Mouse (Mus musculus): Measurements from ENCODE around the gene Apobec1. TPM values are rescaled to one million over a fixed set of nuclear protein-coding genes. Genes with fewer than 3 reads are reported as not detected.
"Not testable (repeated sequence)": the region's sequence is repeated elsewhere in the genome, so short reads cannot be mapped to it uniquely, and the experiment has no call there.

Gene Apobec1
- 664 and 728 TPM in 2 replicates for polyA plus RNA-seq (2012; ENCODE audit: insufficient read depth, insufficient read length, missing spikeins)

DNA sequence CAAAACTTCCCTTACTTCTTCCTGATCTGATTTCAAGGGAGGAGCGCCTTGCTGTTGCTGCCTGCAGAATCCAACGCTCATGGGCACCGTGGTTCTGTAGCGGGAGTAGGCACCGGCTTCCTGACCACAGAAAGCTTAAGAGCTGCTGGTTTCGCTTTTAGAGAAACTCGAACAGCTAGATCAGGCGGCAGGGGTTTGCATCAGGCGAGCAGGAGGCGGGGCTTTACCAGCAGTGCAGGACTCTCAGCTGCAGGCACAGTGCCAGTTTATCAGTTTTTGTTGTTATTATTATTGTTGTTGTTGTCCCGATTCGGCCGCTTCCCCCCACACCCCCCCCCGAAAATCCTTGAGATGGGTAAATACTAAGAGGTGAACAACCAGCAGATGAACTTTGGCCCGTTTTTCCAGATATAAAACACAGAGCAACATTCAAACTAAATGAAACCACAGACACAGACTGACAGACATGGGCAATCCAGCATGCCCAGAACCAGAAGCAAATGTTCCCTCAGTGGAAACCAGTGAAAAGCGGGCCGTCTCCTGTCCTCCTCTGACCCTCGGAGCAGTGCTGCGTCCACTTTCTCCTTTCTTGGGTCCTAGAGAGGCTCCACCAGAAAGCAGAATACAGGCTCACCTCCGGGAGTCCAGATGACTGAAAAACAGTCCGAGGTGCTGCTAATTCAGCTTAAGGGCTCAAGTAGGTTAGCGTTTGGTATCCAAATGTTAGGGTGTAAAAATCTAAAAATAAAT, at the start of gene Apobec1:
Gene Apobec1, minus strand, starts transcription at position 203 of the 750 bp plus-strand sequence.
- H3K4me1 ChIP-seq (ENCODE audit: control insufficient read depth, insufficient read depth, low read length): peaks cover 10% of the 10 kb centered on the region
- TF ChIP-seq POLR2A (IDR thresholded peaks at IDR 0.05; ENCODE audit: borderline replicate concordance, low read depth, low read length) (no peak; the same call in 1 of the 2 replicates), CTCF (IDR thresholded peaks at IDR 0.05; ENCODE audit: low read depth, low read length) (no peak)
- H3K27ac ChIP-seq (ENCODE audit: insufficient read depth, low read depth, low read length): peak within 1 kb of the TSS; percentile 99
- peak within 1 kb of the TSS; percentile 55 for H3K4me3 ChIP-seq (ENCODE audit: insufficient read depth, low read length)

DNA sequence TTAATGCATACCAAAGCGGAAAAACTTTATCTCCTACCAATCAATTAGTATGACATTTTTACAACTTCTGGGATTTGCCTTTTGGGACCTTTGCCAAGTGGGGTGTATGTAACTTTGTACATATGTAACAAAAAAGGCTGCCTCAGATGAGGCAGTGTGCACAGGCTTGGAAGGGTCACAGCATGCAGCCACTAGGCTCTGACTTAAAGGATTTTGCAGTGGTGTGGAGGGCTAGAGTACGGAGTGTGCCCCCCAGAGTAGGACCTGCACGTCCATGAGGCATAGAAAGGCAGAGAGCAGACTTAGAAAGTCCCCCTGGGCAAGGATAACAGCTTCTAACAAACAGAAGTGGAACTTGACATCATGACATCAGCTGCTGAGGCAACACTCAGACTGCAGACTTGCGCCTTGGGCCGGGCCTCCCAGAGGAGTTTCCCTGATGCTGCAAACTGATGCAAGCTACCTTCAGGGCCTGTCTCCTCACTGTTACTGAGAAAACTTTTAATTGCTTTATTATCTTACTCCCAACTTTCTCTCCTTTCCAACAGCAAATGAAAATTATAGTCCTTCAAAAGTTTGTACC, 48.2 kb upstream of the Apobec1 start:
- Histone ChIP-seq H3K4me3 (ENCODE audit: insufficient read depth, low read length) (no peak overlapping the region), H3K27ac (ENCODE audit: insufficient read depth, low read depth, low read length) (peak overlapping the region; percentile 100), H3K4me1 (ENCODE audit: control insufficient read depth, insufficient read depth, low read length) (peaks cover 42% of the 10 kb centered on the region)
- TF ChIP-seq POLR2A (IDR thresholded peaks at IDR 0.05; ENCODE audit: borderline replicate concordance, low read depth, low read length): no peak

DNA sequence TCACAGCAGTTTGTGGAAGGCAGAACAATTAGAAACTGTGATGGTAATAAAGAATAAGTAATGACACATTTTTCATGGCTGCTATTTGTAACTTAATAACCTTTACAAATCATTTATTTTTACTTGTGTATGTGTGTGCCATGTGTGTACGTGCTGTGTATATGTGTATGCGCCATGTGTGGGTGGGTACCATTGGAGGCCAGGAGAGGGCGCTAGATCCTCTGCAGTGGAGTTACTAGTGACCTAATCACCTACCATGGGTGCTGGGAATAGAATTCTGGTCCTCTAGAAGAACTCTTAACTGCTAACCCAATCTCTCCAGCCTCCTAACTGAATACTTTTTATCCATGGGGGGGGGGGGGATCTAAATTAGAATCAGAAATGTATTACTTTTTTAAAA, 47.7 kb upstream of the Apobec1 start:
- TF ChIP-seq POLR2A (IDR thresholded peaks at IDR 0.05; ENCODE audit: borderline replicate concordance, low read depth, low read length) (no peak), CTCF (IDR thresholded peaks at IDR 0.05; ENCODE audit: low read depth, low read length) (0 out of 2 replicates have a peak, but pooled peaks have one; percentile 23)
- Histone ChIP-seq H3K27ac (ENCODE audit: insufficient read depth, low read depth, low read length) (peak overlapping the region; percentile 28), H3K4me3 (ENCODE audit: insufficient read depth, low read length) (no peak overlapping the region)

DNA sequence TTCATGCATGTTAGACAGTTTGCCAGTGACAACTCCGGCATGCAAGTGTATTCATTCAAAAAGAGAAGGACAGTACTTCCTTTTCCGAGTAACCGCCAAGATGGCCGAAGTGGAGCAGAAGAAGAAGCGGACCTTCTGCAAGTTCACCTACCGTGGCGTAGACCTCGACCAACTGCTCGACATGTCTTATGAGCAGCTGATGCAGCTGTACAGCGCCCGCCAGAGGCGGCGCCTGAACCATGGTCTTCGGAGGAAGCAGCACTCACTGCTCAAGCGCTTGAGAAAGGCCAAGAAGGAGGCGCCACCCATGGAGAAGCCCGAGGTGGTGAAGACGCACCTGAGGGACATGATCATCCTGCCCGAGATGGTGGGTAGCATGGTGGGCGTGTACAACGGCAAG, 42.0 kb upstream of the Apobec1 start:
- H3K4me1 ChIP-seq (ENCODE audit: control insufficient read depth, insufficient read depth, low read length); H3K27ac ChIP-seq (ENCODE audit: insufficient read depth, low read depth, low read length); H3K4me3 ChIP-seq (ENCODE audit: insufficient read depth, low read length): not testable (repeated sequence)

More for the DNA sequence above, 47.7 kb upstream of the Apobec1 start:
- H3K4me1 ChIP-seq (ENCODE audit: control insufficient read depth, insufficient read depth, low read length): peaks cover 37% of the 10 kb centered on the region

- H3K27ac ChIP-seq (ENCODE audit: insufficient read depth, low read depth, low read length); H3K4me3 ChIP-seq (ENCODE audit: insufficient read depth, low read length): not testable (repeated sequence)
- peaks cover 39% of the 10 kb centered on the region for H3K4me1 ChIP-seq (ENCODE audit: control insufficient read depth, insufficient read depth, low read length)
These were observed 35.3 kb upstream of the Apobec1 start for GRCm38 (mm10) chr6:122637566-122637965.

DNA sequence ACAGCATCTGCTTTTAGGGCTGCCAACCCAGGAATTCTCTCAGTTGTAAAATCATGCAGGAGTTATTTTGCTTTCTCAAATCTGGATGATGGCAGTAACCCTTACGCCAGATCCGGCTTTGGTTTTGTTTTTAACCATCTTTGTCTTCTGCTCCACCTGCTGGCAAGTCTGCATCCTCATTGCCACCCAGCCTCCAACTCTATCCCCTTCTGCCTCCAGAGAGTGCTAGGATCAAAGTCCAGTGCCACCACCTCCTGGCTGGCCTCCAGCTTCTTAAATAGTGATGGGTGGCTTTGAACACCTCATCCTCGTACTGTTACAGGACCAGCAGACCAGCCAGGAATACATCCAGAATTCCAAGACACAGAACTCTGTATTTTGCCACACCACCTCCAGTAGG, 34.4 kb upstream of the Apobec1 start:
- Histone ChIP-seq H3K4me3 (ENCODE audit: insufficient read depth, low read length) (no peak overlapping the region), H3K27ac (ENCODE audit: insufficient read depth, low read depth, low read length) (peak overlapping the region; percentile 96), H3K4me1 (ENCODE audit: control insufficient read depth, insufficient read depth, low read length) (peaks cover 48% of the 10 kb centered on the region)
- TF ChIP-seq POLR2A (IDR thresholded peaks at IDR 0.05; ENCODE audit: borderline replicate concordance, low read depth, low read length): no peak
- TF ChIP-seq CTCF (IDR thresholded peaks at IDR 0.05; ENCODE audit: low read depth, low read length): peak; percentile 30; the same call in 1 of the 2 replicates

DNA sequence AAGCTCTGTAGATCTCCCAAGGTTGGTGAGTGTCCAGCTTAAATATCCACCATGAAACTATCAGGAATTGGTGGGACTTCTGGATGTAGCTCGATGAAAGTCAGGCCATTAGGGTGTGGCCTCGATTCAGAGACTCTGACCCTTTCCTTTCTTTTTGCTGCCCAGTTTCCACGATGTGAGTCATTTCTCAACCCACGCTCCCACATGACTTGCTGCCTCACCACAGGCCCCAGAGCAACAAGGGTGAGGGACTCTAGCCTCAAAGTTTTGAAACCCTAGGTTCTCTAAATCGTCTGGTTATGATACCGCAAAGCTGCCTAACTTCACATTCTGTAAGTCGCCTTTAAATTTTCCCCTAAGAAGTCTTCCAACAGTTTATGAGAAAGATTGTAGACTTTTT, 33.1 kb upstream of the Apobec1 start:
- Histone ChIP-seq H3K27ac (ENCODE audit: insufficient read depth, low read depth, low read length) (peak overlapping the region; percentile 96), H3K4me1 (ENCODE audit: control insufficient read depth, insufficient read depth, low read length) (peaks cover 49% of the 10 kb centered on the region), H3K4me3 (ENCODE audit: insufficient read depth, low read length) (no peak overlapping the region)
- TF ChIP-seq POLR2A (IDR thresholded peaks at IDR 0.05; ENCODE audit: borderline replicate concordance, low read depth, low read length): no peak
- no peak for TF ChIP-seq CTCF (IDR thresholded peaks at IDR 0.05; ENCODE audit: low read depth, low read length)

- H3K4me3 ChIP-seq (ENCODE audit: insufficient read depth, low read length): no peak overlapping the region
- TF ChIP-seq POLR2A (IDR thresholded peaks at IDR 0.05; ENCODE audit: borderline replicate concordance, low read depth, low read length) (no peak), CTCF (IDR thresholded peaks at IDR 0.05; ENCODE audit: low read depth, low read length) (peak; percentile 54)
- peaks cover 44% of the 10 kb centered on the region for H3K4me1 ChIP-seq (ENCODE audit: control insufficient read depth, insufficient read depth, low read length)
- H3K27ac ChIP-seq (ENCODE audit: insufficient read depth, low read depth, low read length): peak overlapping the region; percentile 58
These were observed 31.2 kb upstream of the Apobec1 start for GRCm38 (mm10) chr6:122633411-122633810.

- Histone ChIP-seq H3K4me3 (ENCODE audit: insufficient read depth, low read length) (peak overlapping the region; percentile 26; the same call in 1 of the 2 replicates), H3K27ac (ENCODE audit: insufficient read depth, low read depth, low read length) (no peak overlapping the region), H3K4me1 (ENCODE audit: control insufficient read depth, insufficient read depth, low read length) (peaks cover 10% of the 10 kb centered on the region)
- TF ChIP-seq POLR2A (IDR thresholded peaks at IDR 0.05; ENCODE audit: borderline replicate concordance, low read depth, low read length) (no peak), CTCF (IDR thresholded peaks at IDR 0.05; ENCODE audit: low read depth, low read length) (no peak)
These were observed 25.3 kb upstream of the Apobec1 start for GRCm38 (mm10) chr6:122627469-122628108.

GRCm38 (mm10) chr6:122626110-122626509, 23.9 kb upstream of the Apobec1 start, which contains the start of gene Dppa3:
Gene Dppa3, plus strand, starts transcription at chr6:122626410.
- TF ChIP-seq POLR2A (IDR thresholded peaks at IDR 0.05; ENCODE audit: borderline replicate concordance, low read depth, low read length) (no peak), CTCF (IDR thresholded peaks at IDR 0.05; ENCODE audit: low read depth, low read length) (no peak)
- Histone ChIP-seq H3K4me1 (ENCODE audit: control insufficient read depth, insufficient read depth, low read length) (no peaks in the 10 kb centered on the region), H3K27ac (ENCODE audit: insufficient read depth, low read depth, low read length) (no peak within 1 kb of the TSS), H3K4me3 (ENCODE audit: insufficient read depth, low read length) (no peak within 1 kb of the TSS)

Measured in bone marrow macrophage, adult 2 months (primary cell).